Mouse (Mus musculus) ES-E14 (cell line): Measurements from ENCODE around the gene 3830417A13Rik. TPM values are rescaled to one million over a fixed set of nuclear protein-coding genes. Genes with fewer than 3 reads are reported as not detected.

Source experiments
- DNase-seq: peaks from one replicate; pipeline ENCODE4 v3.0.0-alpha.2; 2013; ENCODE audit warnings: low read depth, low spot score
- H3K27ac ChIP-seq: 2 replicates; pipeline ENCODE4 v1.5.1; 2012; ENCODE audit warnings: low read depth, mild to moderate bottlenecking, low read length, moderate library complexity, mixed read lengths; ENCODE audit not compliant: poor library complexity, insufficient read depth, severe bottlenecking
- H3K36me3 ChIP-seq: 2 replicates; pipeline ENCODE4 v1.6.1; 2012; ENCODE audit warnings: mild to moderate bottlenecking, low read length, moderate library complexity, mixed read lengths; ENCODE audit not compliant: control insufficient read depth, poor library complexity, insufficient read depth, severe bottlenecking
- H3K4me1 ChIP-seq, 2 experiments: fragments of 150-350 bp in 1 of 2; sonication (generic) in 1 of 2; 2 replicates each; pipeline ENCODE4 v1.6.1; 2012; ENCODE audit warnings: low read length in 2 of 2, mild to moderate bottlenecking in 1 of 2, mixed read lengths in 1 of 2; ENCODE audit not compliant: control insufficient read depth in 2 of 2, insufficient read depth in 2 of 2, poor library complexity in 1 of 2
- H3K4me3 ChIP-seq, 2 experiments: fragments of 150-350 bp in 1 of 2; sonication (generic) in 1 of 2; 2 replicates each; pipeline ENCODE4 v1.5.1; 2012; ENCODE audit warnings: low read length in 2 of 2, low read depth in 1 of 2, mild to moderate bottlenecking in 1 of 2, mixed read lengths in 1 of 2; ENCODE audit not compliant: insufficient read depth in 1 of 2, poor library complexity in 1 of 2, severe bottlenecking in 1 of 2
- H3K9ac ChIP-seq: 2 replicates; pipeline ENCODE4 v1.6.1; 2012; ENCODE audit warnings: low read depth, mild to moderate bottlenecking, low read length, mixed read lengths; ENCODE audit not compliant: poor library complexity, insufficient read depth, severe bottlenecking
- H3K9me3 ChIP-seq: fragments of 150-350 bp; sonication (generic); 2 replicates; pipeline ENCODE4 v1.6.1; 2012; ENCODE audit warnings: low read depth, mild to moderate bottlenecking, low read length; ENCODE audit not compliant: control insufficient read depth, insufficient read depth
- CHD2 ChIP-seq: IDR thresholded peaks from 2 replicates; pipeline ENCODE4 v1.6.1; 2014; ENCODE audit warnings: mild to moderate bottlenecking, low read depth, low read length, inconsistent platforms
- HCFC1 ChIP-seq: IDR thresholded peaks from 2 replicates; pipeline ENCODE4 v1.6.1; 2012; ENCODE audit warnings: low read length, inconsistent platforms, borderline replicate concordance; ENCODE audit not compliant: insufficient read depth
- MAFK ChIP-seq: IDR thresholded peaks from 2 replicates; pipeline ENCODE4 v1.6.1; 2014; ENCODE audit warnings: mild to moderate bottlenecking, low read depth, low read length, inconsistent platforms; ENCODE audit not compliant: insufficient read depth
- ZC3H11A ChIP-seq: IDR thresholded peaks from 2 replicates; pipeline ENCODE4 v1.6.1; 2012; ENCODE audit warnings: low read depth, mild to moderate bottlenecking, inconsistent platforms, low read length, borderline replicate concordance
- ZNF384 ChIP-seq: IDR thresholded peaks from 2 replicates; pipeline ENCODE4 v1.6.1; 2012; ENCODE audit warnings: low read depth, low read length, inconsistent platforms
- in situ Hi-C, 2 experiments: fragments of 600-800 bp; cut with MboI; formaldehyde crosslinking; loops; one replicate each; pipeline ENCODE4 v1.15.1; 2025; ENCODE audit warnings: low sequenced_read_pairs in 2 of 2, inconsistent platforms in 1 of 2; ENCODE audit not compliant: unreplicated experiment in 2 of 2
- total RNA-seq: library from RNA; depleted of rRNA; stranded (reverse); fragments of 300-350 nt; gene quantifications from 2 replicates; pipeline ENCODE4 v1.2.3, GENCODE M21; 2012; rRNA removed

3830417A13Rik gene
- 2.8 and 14.4 TPM in 2 replicates for total RNA-seq

DNA sequence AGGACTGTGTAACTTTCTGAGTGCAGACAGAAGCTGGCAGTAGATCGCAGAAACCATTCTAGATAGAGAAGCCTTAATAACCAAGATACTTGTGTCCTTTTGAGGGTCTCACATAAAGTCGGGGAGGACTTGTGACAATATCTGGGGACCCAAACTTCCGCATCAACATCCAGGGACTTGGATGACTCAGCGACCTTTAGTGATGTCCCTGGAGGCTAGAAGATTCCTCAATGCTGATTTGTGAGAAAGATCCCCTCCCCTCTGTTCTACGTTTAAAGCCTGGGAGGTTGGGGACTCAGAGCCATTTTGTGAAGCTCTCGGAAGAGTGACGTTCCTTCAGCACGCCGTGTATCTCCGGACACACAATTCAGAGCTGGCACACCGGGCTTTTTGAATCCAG, at the start of gene 3830417A13Rik:
Gene 3830417A13Rik (plus strand): TSS at position 301 of the 400 bp plus-strand sequence.
- TF ChIP-seq HCFC1 (no peak), CHD2 (no peak), MAFK (no peak), ZC3H11A (no peak), ZNF384 (no peak)
- Histone ChIP-seq H3K9me3 (no peaks in the 10 kb centered on the region), H3K4me3 (no peak within 1 kb of the TSS), H3K36me3 (no peaks in the 10 kb centered on the region), H3K4me1 (no peaks in the 10 kb centered on the region), H3K9ac (no peak within 1 kb of the TSS), H3K27ac (no peak within 1 kb of the TSS)
- in situ Hi-C loops = no loop called here
- no peak for DNase-seq

DNA sequence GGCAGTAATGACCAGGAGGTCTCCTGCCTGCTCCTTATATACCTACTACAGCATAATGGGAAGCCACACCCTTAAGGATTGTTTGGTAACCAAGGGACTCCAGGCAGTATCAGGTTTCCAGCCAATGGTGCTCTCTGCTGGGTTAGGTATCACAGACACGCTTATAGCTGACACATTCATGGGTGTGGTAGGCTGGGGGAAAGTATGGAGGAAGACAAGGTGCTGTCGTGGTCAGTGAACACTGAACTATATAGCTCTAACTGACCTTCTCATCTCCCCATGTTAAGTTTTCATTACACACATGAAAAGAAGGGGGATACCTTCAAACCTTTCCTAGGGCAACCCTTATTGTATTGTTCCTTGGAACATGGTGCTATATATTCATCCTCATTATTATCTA, 21.2 kb upstream of the 3830417A13Rik start, which contains the start of gene Gm6760:
Gene Gm6760 (minus strand): TSS at position 101 of the 400 bp plus-strand sequence.
- TF ChIP-seq MAFK = no peak
- TF ChIP-seq ZNF384 = no peak
- TF ChIP-seq CHD2 = no peak
- no peak for TF ChIP-seq HCFC1
- TF ChIP-seq ZC3H11A = no peak
- H3K36me3 ChIP-seq = no peaks in the 10 kb centered on the region
- H3K9ac ChIP-seq = no peak within 1 kb of the TSS
- no peak within 1 kb of the TSS for H3K4me3 ChIP-seq
- H3K4me1 ChIP-seq = no peaks in the 10 kb centered on the region
- no peaks in the 10 kb centered on the region for H3K9me3 ChIP-seq
- DNase-seq = no peak
- in situ Hi-C loops = no loop called here
- no peak within 1 kb of the TSS for H3K27ac ChIP-seq

DNA sequence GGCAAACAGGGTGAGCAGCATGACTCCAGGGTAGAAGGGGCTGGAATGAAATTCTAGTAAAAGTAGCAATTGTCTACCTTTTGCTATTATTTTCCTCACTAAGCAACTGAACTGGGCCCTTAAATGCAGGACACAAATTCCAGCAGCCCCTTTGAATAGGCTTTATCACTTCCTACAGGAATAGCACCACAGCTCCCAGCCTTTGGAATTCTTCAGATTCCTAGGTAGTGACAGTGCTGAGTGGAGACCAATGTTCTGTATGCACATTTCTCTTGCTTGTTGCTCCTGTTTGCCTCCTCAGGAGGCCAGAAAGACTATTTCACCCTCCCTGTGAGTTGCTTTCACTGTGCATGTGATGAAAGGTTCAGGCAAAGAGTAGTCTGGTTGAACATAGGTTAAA, 7.9 kb downstream of the 3830417A13Rik start:
- Histone ChIP-seq H3K4me1 (no peaks in the 10 kb centered on the region), H3K9ac (no peak overlapping the region), H3K27ac (no peak overlapping the region), H3K9me3 (no peaks in the 10 kb centered on the region), H3K36me3 (no peaks in the 10 kb centered on the region), H3K4me3 (no peak overlapping the region)
- in situ Hi-C loops = no loop called here
- no peak for TF ChIP-seq ZC3H11A
- TF ChIP-seq MAFK = no peak
- TF ChIP-seq CHD2 = no peak
- TF ChIP-seq ZNF384 = no peak
- TF ChIP-seq HCFC1 = no peak
- DNase-seq = peak; percentile 2

Other genes starting within 250 kb of the 3830417A13Rik start
- gene Gm6760, start 21.4 kb upstream of the 3830417A13Rik start, total RNA-seq = not detected in 2 replicates
- gene Slitrk4, start 103.4 kb downstream of the 3830417A13Rik start, total RNA-seq = 1.0 and 1.1 TPM in 2 replicates